Mouse (Mus musculus) testis, adult 2 months (tissue): ENCODE measurements at regions not wholly inside any gene's neighbourhood (a gene's known extent, or its start where the extent isn't known, plus 50 kb on each side); places are given as distances from the start of the nearest gene placed in this dataset.

Source experiments
- H3K27ac ChIP-seq: fragments of 200-500 bp; 2 replicates; pipeline ENCODE4 v1.5.1; 2012; ENCODE audit warnings: low read depth, low read length; ENCODE audit not compliant: control insufficient read depth, insufficient read depth
- H3K27me3 ChIP-seq: fragments of 200-500 bp; 2 replicates; pipeline ENCODE4 v1.6.1; 2012; ENCODE audit warnings: mild to moderate bottlenecking, low read length, moderate library complexity; ENCODE audit not compliant: control insufficient read depth, insufficient read depth
- H3K36me3 ChIP-seq: fragments of 200-500 bp; 2 replicates; pipeline ENCODE4 v1.6.1; 2012; ENCODE audit warnings: mild to moderate bottlenecking, low read length; ENCODE audit not compliant: control insufficient read depth, insufficient read depth
- H3K4me1 ChIP-seq: fragments of 200-500 bp; 2 replicates; pipeline ENCODE4 v1.6.1; 2012; ENCODE audit warnings: low read length; ENCODE audit not compliant: control insufficient read depth, insufficient read depth
- H3K4me3 ChIP-seq: fragments of 200-500 bp; 2 replicates; pipeline ENCODE4 v1.5.1; 2012; ENCODE audit warnings: low read depth, mild to moderate bottlenecking, low read length, moderate library complexity, mixed read lengths; ENCODE audit not compliant: control insufficient read depth
- CTCF ChIP-seq: fragments of 200-500 bp; IDR thresholded peaks from 2 replicates; pipeline ENCODE4 v1.5.1; 2012; ENCODE audit warnings: low read depth, mild to moderate bottlenecking, inconsistent platforms, low read length, moderate library complexity; ENCODE audit not compliant: control insufficient read depth, insufficient read depth, insufficient replicate concordance
- POLR2A ChIP-seq: fragments of 200-500 bp; IDR thresholded peaks from 2 replicates; pipeline ENCODE4 v1.6.1; 2012; ENCODE audit warnings: low read depth, mild to moderate bottlenecking, inconsistent platforms, low read length, moderate library complexity; ENCODE audit not compliant: control insufficient read depth

- Histone ChIP-seq H3K4me1 (peaks cover 6% of the 10 kb centered on the region; the same call in 1 of the 2 replicates), H3K27me3 (peaks cover 5% of the 10 kb centered on the region), H3K4me3 (no peak overlapping the region), H3K36me3 (no peaks in the 10 kb centered on the region), H3K27ac (no peak overlapping the region)
- TF ChIP-seq POLR2A (no peak), CTCF (no peak)
Measured at GRCm38 (mm10) chr13:116706401-116707330, 318.7 kb downstream of the Parp8 start.

- peaks cover 6% of the 10 kb centered on the region; the same call in 1 of the 2 replicates for H3K4me1 ChIP-seq
- H3K27ac ChIP-seq, result no peak overlapping the region
- TF ChIP-seq POLR2A, result no peak
- no peak for TF ChIP-seq CTCF
- H3K4me3 ChIP-seq, result no peak overlapping the region; the same call in 1 of the 2 replicates
- no peaks in the 10 kb centered on the region for H3K36me3 ChIP-seq
- H3K27me3 ChIP-seq, result peaks cover 5% of the 10 kb centered on the region
Measured at GRCm38 (mm10) chr13:116705611-116706386, 319.5 kb downstream of the Parp8 start.

- Histone ChIP-seq H3K27ac (no peak overlapping the region), H3K4me1 (no peaks in the 10 kb centered on the region), H3K36me3 (no peaks in the 10 kb centered on the region), H3K27me3 (no peaks in the 10 kb centered on the region), H3K4me3 (no peak overlapping the region)
- TF ChIP-seq CTCF (no peak), POLR2A (no peak)
Measured at GRCm38 (mm10) chr13:116688714-116689113, 336.6 kb downstream of the Parp8 start.
